Mouse (Mus musculus) MEL (cell line): ENCODE measurements at regions not wholly inside any gene's neighbourhood (a gene's known extent, or its start where the extent isn't known, plus 50 kb on each side); places are given as distances from the start of the nearest gene placed in this dataset.
A peak's percentile ranks its signal among the peaks of the same experiment; 100 is the strongest.

Source experiments
- CTCF ChIP-seq, 3 experiments: IDR thresholded peaks in 2 of 3; conservative IDR thresholded peaks in 1 of 3; 2 replicates each; pipeline ENCODE4 v1.5.1; 2011 to 2012; ENCODE audit warnings: low read length in 3 of 3, low read depth in 2 of 3, mild to moderate bottlenecking in 2 of 3, improper control_type of control experiment in 1 of 3, inconsistent platforms in 1 of 3, mixed read lengths in 1 of 3, moderate library complexity in 1 of 3; ENCODE audit not compliant: control insufficient read depth in 1 of 3, insufficient read depth in 1 of 3, poor library complexity in 1 of 3, severe bottlenecking in 1 of 3
- EP300 ChIP-seq, 2 experiments: IDR thresholded peaks; 2 replicates each; pipeline ENCODE4 v1.6.1; 2011; ENCODE audit warnings: improper control_type of control experiment in 2 of 2, low read length in 2 of 2, low read depth in 1 of 2, mild to moderate bottlenecking in 1 of 2
- MAZ ChIP-seq: IDR thresholded peaks from 2 replicates; pipeline ENCODE4 v1.6.1; 2012; ENCODE audit warnings: low read depth, mild to moderate bottlenecking, inconsistent platforms, low read length, improper control_type of control experiment
- MYC ChIP-seq: IDR thresholded peaks from 2 replicates; pipeline ENCODE4 v1.6.1; 2011; ENCODE audit warnings: low read depth, mild to moderate bottlenecking, low read length, improper control_type of control experiment, moderate library complexity
- NELFE ChIP-seq: IDR thresholded peaks from 2 replicates; pipeline ENCODE4 v1.6.1; 2011; ENCODE audit warnings: low read depth, low read length, improper control_type of control experiment
- POLR2AphosphoS2 ChIP-seq: IDR thresholded peaks from 2 replicates; pipeline ENCODE4 v1.6.1; 2011; ENCODE audit warnings: low read length, improper control_type of control experiment
- RCOR1 ChIP-seq: IDR thresholded peaks from 2 replicates; pipeline ENCODE4 v1.6.1; 2012; ENCODE audit warnings: low read depth, mild to moderate bottlenecking, inconsistent platforms, low read length, improper control_type of control experiment
- SIN3A ChIP-seq: IDR thresholded peaks from 2 replicates; pipeline ENCODE4 v1.6.1; 2012; ENCODE audit warnings: low read length, improper control_type of control experiment, inconsistent platforms
- TBP ChIP-seq: IDR thresholded peaks from 2 replicates; pipeline ENCODE4 v1.8.0; 2011; ENCODE audit warnings: low read depth, low read length, improper control_type of control experiment
- ZC3H11A ChIP-seq: IDR thresholded peaks from 2 replicates; pipeline ENCODE4 v1.6.1; 2012; ENCODE audit warnings: low read depth, mild to moderate bottlenecking, inconsistent platforms, low read length, improper control_type of control experiment

DNA sequence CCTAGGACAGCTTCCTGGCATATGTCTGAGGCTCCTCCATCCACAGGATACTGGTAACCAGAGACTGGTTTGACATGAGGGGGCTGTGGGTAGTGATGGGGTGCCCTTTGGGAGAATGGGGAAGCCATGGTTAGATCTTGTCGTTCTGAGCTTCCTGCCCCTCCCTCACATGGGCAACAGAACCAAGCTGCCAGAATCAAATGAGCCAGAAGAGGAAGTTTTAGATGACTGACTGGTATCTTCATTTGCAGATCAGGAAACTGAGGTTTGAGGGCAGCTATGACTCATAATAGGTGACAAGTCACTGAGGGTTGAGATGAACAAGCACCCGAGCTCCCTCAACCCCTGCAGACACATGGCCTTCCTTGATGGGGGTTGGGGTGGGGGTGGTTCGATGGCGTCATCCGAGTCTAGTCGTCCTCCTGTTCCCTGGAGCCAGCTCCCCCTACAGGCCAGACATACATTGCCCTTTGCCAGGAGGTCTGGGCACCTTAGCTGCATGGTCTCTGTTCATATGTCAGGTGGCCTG is 204.7 kb downstream of the Uaca start:
- peak; percentile 78 for TF ChIP-seq SIN3A
- peak; percentile 95 to 98 for TF ChIP-seq EP300 (IDR thresholded peaks at IDR 0.05; ENCODE audit: low read depth in 1 of 2, low read length in 2 of 2)
- TF ChIP-seq CTCF (IDR thresholded peaks at IDR 0.05 in 2 of 3, conservative IDR thresholded peaks at IDR 0.05 in 1 of 3; ENCODE audit: control insufficient read depth in 1 of 3, insufficient read depth in 1 of 3, low read depth in 2 of 3, low read length in 3 of 3, poor library complexity in 1 of 3, severe bottlenecking in 1 of 3) = peak; percentile 52 to 71 (median 67)
- peak; percentile 100 for TF ChIP-seq RCOR1
- no peak for TF ChIP-seq TBP
- peak; percentile 90 for TF ChIP-seq MAZ
- TF ChIP-seq ZC3H11A = no peak
- TF ChIP-seq POLR2AphosphoS2 = no peak
- no peak for TF ChIP-seq NELFE
- TF ChIP-seq MYC = peak; percentile 96
